Comparison of ENCODE assay signal across 13 mouse cellular contexts in genomic region chr10:109764412-109765101, GRCm38 (mm10).
DNase-seq lines count a peak whose midpoint lies in the region; ATAC-seq and TF ChIP-seq lines count a peak whose summit lies in the region.
"Had no signal": no experiment of that assay in that cellular context is flagged by ENCODE, and none has a peak within 500 bp of the region (broad histone marks: within the 10 kb centered on the region; RNA-seq: fewer than 3 reads in every experiment).

No protein-coding gene starts in this region.

- H3K9me3 ChIP-seq in forebrain, embryonic 15.5 days = no peaks in the 10 kb centered on the region
- H3K9me3 ChIP-seq in forebrain, postnatal 0 days (ENCODE audit: low read length) = no peaks in the 10 kb centered on the region
- H3K9me3 ChIP-seq: heart, embryonic 12.5 days; hindbrain, embryonic 10.5 days; intestine, embryonic 15.5 days; megakaryocyte, embryonic 14.5 days had no signal

- no peaks in the 10 kb centered on the region for H3K4me1 ChIP-seq in forebrain, embryonic 15.5 days
- no peaks in the 10 kb centered on the region for H3K4me1 ChIP-seq in forebrain, postnatal 0 days (ENCODE audit: insufficient read depth)
- H3K4me1 ChIP-seq: heart, embryonic 12.5 days; hindbrain, embryonic 10.5 days; intestine, embryonic 15.5 days; megakaryocyte, embryonic 14.5 days had no signal

- no peak overlapping the region for H3K4me3 ChIP-seq in forebrain, embryonic 15.5 days
- H3K4me3 ChIP-seq in forebrain, postnatal 0 days (ENCODE audit: low read depth, low read length) = no peak overlapping the region
- no peak overlapping the region for H3K4me3 ChIP-seq in layer of hippocampus, adult 2 months
- H3K4me3 ChIP-seq: heart, embryonic 12.5 days; hindbrain, embryonic 10.5 days; intestine, embryonic 15.5 days; megakaryocyte, embryonic 14.5 days had no signal

- ATAC-seq in forebrain, embryonic 15.5 days (replicated peaks) = peak; percentile 41
- ATAC-seq in forebrain, postnatal 0 days = no peak; the same call in 1 of the 2 replicates
- no peak for ATAC-seq in megakaryocyte-erythroid progenitor cell, adult 5-6 weeks (replicated peaks; ENCODE audit: low FRiP score, low TSS enrichment, poor library complexity, severe bottlenecking)
- ATAC-seq: intestine, embryonic 15.5 days had no signal

- H3K9ac ChIP-seq in forebrain, embryonic 15.5 days (replicated peaks) = no peak overlapping the region
- H3K9ac ChIP-seq in forebrain, postnatal 0 days = no peak overlapping the region
- H3K9ac ChIP-seq: heart, embryonic 12.5 days; intestine, embryonic 15.5 days had no signal

- H3K27me3 ChIP-seq in forebrain, embryonic 15.5 days = no peaks in the 10 kb centered on the region
- no peaks in the 10 kb centered on the region for H3K27me3 ChIP-seq in forebrain, postnatal 0 days (ENCODE audit: insufficient read depth, low read length)
- H3K27me3 ChIP-seq: heart, embryonic 12.5 days; intestine, embryonic 15.5 days; megakaryocyte, embryonic 14.5 days had no signal

- no peaks in the 10 kb centered on the region for H3K36me3 ChIP-seq in forebrain, embryonic 15.5 days
- H3K36me3 ChIP-seq in forebrain, postnatal 0 days (ENCODE audit: insufficient read depth) = peaks cover 8% of the 10 kb centered on the region
- H3K36me3 ChIP-seq: heart, embryonic 12.5 days; hindbrain, embryonic 10.5 days; intestine, embryonic 15.5 days had no signal

- no peak for TF ChIP-seq CTCF in forebrain, postnatal 0 days (IDR thresholded peaks at IDR 0.05; ENCODE audit: low read depth)
- no peak for TF ChIP-seq CTCF in layer of hippocampus, adult 2 months (conservative IDR thresholded peaks at IDR 0.05)

- no peak overlapping the region for H3K27ac ChIP-seq in forebrain, embryonic 15.5 days (replicated peaks)
- H3K27ac ChIP-seq in forebrain, postnatal 0 days (ENCODE audit: low read depth, low read length) = no peak overlapping the region
- peak overlapping the region; percentile 8; the same call in 1 of the 2 replicates for H3K27ac ChIP-seq in layer of hippocampus, adult 2 months
- H3K27ac ChIP-seq: hindbrain, embryonic 10.5 days; intestine, embryonic 15.5 days had no signal

- no peak overlapping the region for H3K4me2 ChIP-seq in forebrain, embryonic 15.5 days (replicated peaks)
- H3K4me2 ChIP-seq in forebrain, postnatal 0 days (ENCODE audit: low read depth) = no peak overlapping the region
- H3K4me2 ChIP-seq: heart, embryonic 12.5 days; intestine, embryonic 15.5 days had no signal

- DNase-seq in forebrain, postnatal 0 days = no peak
- DNase-seq in layer of hippocampus, adult 2 months (ENCODE audit: low spot score in 2 of 2) = no peak
- no peak for DNase-seq in layer of hippocampus, adult 18-20 months (ENCODE audit: low spot score in 2 of 2)
- DNase-seq in right cerebral cortex, adult 18-20 months = peak; percentile 19
- no peak for DNase-seq in right cerebral cortex, postnatal 25 days
- DNase-seq: adrenal gland, adult 8-10 months; gastrocnemius, postnatal 25 days had no signal

- 67% methylated on average over 18 of the region's 18 CpGs for WGBS in forebrain, embryonic 15.5 days
- 64% methylated on average over 18 of the region's 18 CpGs for WGBS in forebrain, postnatal 0 days
